Comparison of ENCODE assay signal across 20 mouse cellular contexts in the genomic region with DNA sequence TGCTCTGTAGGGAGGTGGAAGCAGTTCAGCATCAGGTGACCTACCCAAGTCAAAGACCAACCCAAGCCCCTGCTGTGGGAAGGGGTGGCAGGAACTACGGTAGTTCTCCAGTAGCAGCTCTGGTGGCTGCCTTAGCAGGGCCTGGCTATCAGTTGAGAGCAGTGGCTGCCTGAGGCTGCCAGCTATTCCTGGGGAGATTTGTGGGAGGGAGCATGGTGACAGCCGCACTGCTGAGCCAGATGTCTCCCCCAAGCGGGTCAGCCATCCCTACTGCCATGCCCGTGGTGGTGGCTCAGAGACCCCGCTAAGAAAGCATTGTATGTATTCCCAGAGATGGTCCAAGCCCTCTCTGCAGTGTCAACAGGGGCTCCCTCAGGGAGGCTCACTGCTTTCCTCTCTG. TPM values are rescaled to one million over a fixed set of nuclear protein-coding genes. Genes with fewer than 3 reads are reported as not detected.
A peak's percentile ranks its signal among the peaks of the same experiment; 100 is the strongest.
DNase-seq lines count a peak whose midpoint lies in the region; ATAC-seq lines count a peak whose summit lies in the region.
"Had no signal": no experiment of that assay in that cellular context is flagged by ENCODE, and none has a peak within 500 bp of the region (broad histone marks: within the 10 kb centered on the region; RNA-seq: fewer than 3 reads in every experiment).

No protein-coding gene starts in this region.

- WGBS in liver, embryonic 13.5 days (ENCODE audit: insufficient replicate concordance) = 56% methylated on average over 5 of the region's 5 CpGs

- peak overlapping the region; percentile 89 for H3K27ac ChIP-seq in liver, embryonic 13.5 days
- H3K27ac ChIP-seq: embryonic facial prominence, embryonic 13.5 days; forebrain, embryonic 13.5 days; heart, adult 2 months; heart, embryonic 15.5 days; hindbrain, embryonic 14.5 days had no signal

- 0 out of 2 replicates have a peak, but pooled peaks have one; percentile 45 for ATAC-seq in frontal cortex, adult (ENCODE audit: low TSS enrichment)
- peak; percentile 33 for ATAC-seq in liver, embryonic 13.5 days (ENCODE audit: low read depth)
- ATAC-seq in megakaryocyte-erythroid progenitor cell, adult 5-6 weeks (replicated peaks; ENCODE audit: low FRiP score, low TSS enrichment, poor library complexity, severe bottlenecking) = peak; percentile 50
- ATAC-seq: forebrain, embryonic 13.5 days had no signal

- H3K9me3 ChIP-seq in liver, embryonic 13.5 days (replicated peaks) = no peaks in the 10 kb centered on the region
- H3K9me3 ChIP-seq: embryonic facial prominence, embryonic 13.5 days; forebrain, embryonic 13.5 days; heart, embryonic 15.5 days had no signal

- no peaks in the 10 kb centered on the region for H3K27me3 ChIP-seq in liver, embryonic 13.5 days
- H3K27me3 ChIP-seq: embryonic facial prominence, embryonic 13.5 days; forebrain, embryonic 13.5 days; heart, embryonic 15.5 days had no signal

- H3K4me1 ChIP-seq in liver, embryonic 13.5 days (replicated peaks) = peaks cover 49% of the 10 kb centered on the region
- H3K4me1 ChIP-seq: embryonic facial prominence, embryonic 13.5 days; heart, embryonic 15.5 days had no signal

- DNase-seq in frontal cortex, postnatal 10 days (ENCODE audit: low spot score in 2 of 2) = no peak
- DNase-seq in brain, adult 2 months (ENCODE audit: low read depth, low spot score) = peak; percentile 34
- no peak for DNase-seq in liver, embryonic 13.5 days
- DNase-seq in lung, postnatal 36 days = no peak
- DNase-seq in spleen, postnatal 14 days (ENCODE audit: low spot score in 2 of 2) = no peak
- DNase-seq: adrenal gland, postnatal 10 days; B cell, adult 2 months; cerebellum, adult 11-12 months; cerebellum, adult 9-11 months; cerebellum, postnatal 36 days; gastrocnemius, postnatal 14 days; heart, adult 2 months; heart, postnatal 14 days had no signal

- H3K9ac ChIP-seq in liver, embryonic 13.5 days = peak overlapping the region; percentile 58
- H3K9ac ChIP-seq: embryonic facial prominence, embryonic 13.5 days; forebrain, embryonic 13.5 days; heart, embryonic 15.5 days; hindbrain, embryonic 14.5 days had no signal

- peaks cover 94% of the 10 kb centered on the region for H3K36me3 ChIP-seq in liver, embryonic 13.5 days

- no peak overlapping the region for H3K4me3 ChIP-seq in liver, embryonic 13.5 days (replicated peaks)
- H3K4me3 ChIP-seq: embryonic facial prominence, embryonic 13.5 days; forebrain, embryonic 13.5 days; heart, adult 2 months; heart, embryonic 15.5 days had no signal

- H3K4me2 ChIP-seq in liver, embryonic 13.5 days = peak overlapping the region; percentile 52; the same call in 1 of the 2 replicates
- H3K4me2 ChIP-seq: embryonic facial prominence, embryonic 13.5 days; forebrain, embryonic 13.5 days; heart, embryonic 11.5 days; heart, embryonic 15.5 days; hindbrain, embryonic 14.5 days had no signal

RNA-seq across cellular contexts. Expression of a gene that starts 18.7 kb away (rescaled TPM):
- 53.3 and 54.7 TPM in 2 replicates for polyA plus RNA-seq in liver, embryonic 13.5 days (2015; fragmentation: Nextera tagmentation; extraction: Ambion mirVana)
- 7.3 and 20.4 TPM in 2 replicates for total RNA-seq in megakaryocyte-erythroid progenitor cell, adult 5-6 weeks (2014; fragmentation: Nextera tagmentation)
- total RNA-seq in megakaryocyte-erythroid progenitor cell, adult 5-6 weeks (2017) = 5.4 and 9.6 TPM in 2 replicates

RNA-seq across cellular contexts. Expression of a gene that starts 19.0 kb away (rescaled TPM):
- polyA plus RNA-seq in liver, embryonic 13.5 days (2015; fragmentation: Nextera tagmentation; extraction: Ambion mirVana) = 3.9 and 5.1 TPM in 2 replicates
- 32.1 and 34.7 TPM in 2 replicates for total RNA-seq in megakaryocyte-erythroid progenitor cell, adult 5-6 weeks (2014; fragmentation: Nextera tagmentation)
- total RNA-seq in megakaryocyte-erythroid progenitor cell, adult 5-6 weeks (2017) = 6.7 and 11.2 TPM in 2 replicates
